Mouse (Mus musculus) bone marrow macrophage, adult 2 months (primary cell): ENCODE measurements around the gene Rnf38.

ENCODE experiments used
- CTCF ChIP-seq: IDR thresholded peaks from 2 replicates; pipeline ENCODE4 v1.5.1; 2012; ENCODE audit warnings: low read depth, mild to moderate bottlenecking, low read length, moderate library complexity
- POLR2A ChIP-seq: IDR thresholded peaks from 2 replicates; pipeline ENCODE4 v1.6.1; 2012; ENCODE audit warnings: mild to moderate bottlenecking, low read depth, low read length, borderline replicate concordance

GRCm38 (mm10) chr4:44251966-44252916 is 18.7 kb upstream of the Rnf38 start:
- TF ChIP-seq CTCF (no peak), POLR2A (no peak)
